Mouse (Mus musculus) lung, postnatal 0 days (tissue): ENCODE data around the gene Gm9044. TPM values are rescaled to one million over a fixed set of nuclear protein-coding genes. Genes with fewer than 3 reads are reported as not detected.
"Not testable (repeated sequence)": the region's sequence is repeated elsewhere in the genome, so short reads cannot be mapped to it uniquely, and the experiment has no call there.

Source experiments
- ATAC-seq: fragments of 200-750 bp; cut with Nextera tagmentation; 2 replicates; pipeline ENCODE4 v1.8.0; 2017; ENCODE audit warnings: moderate library complexity
- DNase-seq: peaks from one replicate; pipeline ENCODE4 v3.0.0-alpha.2; 2016; ENCODE audit warnings: low spot score
- H3K27ac ChIP-seq: fragments of 300-500 bp; sonication (generic); 2 replicates; pipeline ENCODE4 v1.5.1; 2014; ENCODE audit warnings: antibody characterized with exemption, mild to moderate bottlenecking, low read length, mixed read lengths
- H3K27me3 ChIP-seq: fragments of 300-500 bp; sonication (generic); replicated peaks from 2 replicates; pipeline ENCODE4 v1.6.1; 2014; ENCODE audit warnings: low read length, mixed read lengths; ENCODE audit not compliant: insufficient read depth
- H3K36me3 ChIP-seq: fragments of 300-500 bp; sonication (generic); 2 replicates; pipeline ENCODE4 v1.6.1; 2014; ENCODE audit warnings: low read length, mixed read lengths; ENCODE audit not compliant: insufficient read depth
- H3K4me1 ChIP-seq: fragments of 300-500 bp; sonication (generic); 2 replicates; pipeline ENCODE4 v1.6.1; 2014; ENCODE audit warnings: antibody characterized with exemption, low read depth, low read length, mixed read lengths; ENCODE audit not compliant: insufficient read depth
- H3K4me2 ChIP-seq: fragments of 300-500 bp; sonication (generic); replicated peaks from 2 replicates; pipeline ENCODE4 v1.6.1; 2014; ENCODE audit warnings: low read depth, mild to moderate bottlenecking, low read length, moderate library complexity, mixed read lengths
- H3K4me3 ChIP-seq: fragments of 300-500 bp; sonication (generic); 2 replicates; pipeline ENCODE4 v1.5.1; 2014; ENCODE audit warnings: low read depth, low read length
- H3K9ac ChIP-seq: fragments of 300-500 bp; sonication (generic); replicated peaks from 2 replicates; pipeline ENCODE4 v1.6.1; 2014; ENCODE audit warnings: low read depth, mild to moderate bottlenecking
- H3K9me3 ChIP-seq: fragments of 300-500 bp; sonication (generic); 2 replicates; pipeline ENCODE4 v1.6.1; 2016; ENCODE audit warnings: low read length, mixed read lengths
- CTCF ChIP-seq: IDR thresholded peaks from 2 replicates; pipeline ENCODE4 v1.5.1; 2016; ENCODE audit warnings: antibody characterized with exemption, mild to moderate bottlenecking
- EP300 ChIP-seq: IDR thresholded peaks from 2 replicates; pipeline ENCODE4 v1.6.1; 2016; ENCODE audit warnings: antibody characterized with exemption, mild to moderate bottlenecking, control low read depth
- WGBS: fragments of 180-500 bp; shearing (Covaris S2); extraction: QIAGEN DNeasy Blood & Tissue Kit; methylation state at CpG from one replicate; pipeline ENCODE4 v1.1.7; 2014; 5-methylcytosine and 5-hydroxymethylcytosine counted together
- polyA plus RNA-seq: library from polyadenylated mRNA; unstranded; fragments of >200 nt; fragmentation: Nextera tagmentation; extraction: Ambion mirVana; gene quantifications from 2 replicates; pipeline ENCODE4 v1.2.1, GENCODE M21; 2015

The Gm9044 gene
- polyA plus RNA-seq, result not detected in 2 replicates

DNA sequence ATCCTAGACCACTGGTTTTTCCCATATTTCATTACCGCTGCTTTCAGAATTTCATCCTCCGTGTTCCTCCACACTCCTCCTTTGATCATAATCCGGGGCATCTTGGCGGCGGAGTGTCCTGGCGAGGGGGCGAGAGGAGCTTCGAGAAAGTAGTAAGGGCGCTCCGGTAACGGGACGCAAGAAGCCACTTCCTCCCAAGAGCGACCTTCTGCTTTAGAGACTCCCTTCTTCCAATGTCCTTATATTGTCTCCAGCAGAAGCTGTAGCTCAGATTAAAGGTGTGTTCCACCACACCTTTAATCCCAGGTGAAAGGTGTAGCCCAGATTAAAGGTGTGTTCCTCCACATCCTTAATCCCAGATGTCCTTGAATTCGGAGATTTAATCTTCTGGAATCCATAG is at the start of gene Gm9044:
TSS of gene Gm9044 (minus strand) at position 101 of the 400 bp plus-strand sequence.
- no CpG with 5 or more reads among the region's 14 CpGs for WGBS
- not testable (repeated sequence) for H3K9me3 ChIP-seq, H3K4me1 ChIP-seq, H3K9ac ChIP-seq, H3K36me3 ChIP-seq, DNase-seq, H3K27ac ChIP-seq, H3K4me2 ChIP-seq, H3K27me3 ChIP-seq, ATAC-seq, H3K4me3 ChIP-seq

DNA sequence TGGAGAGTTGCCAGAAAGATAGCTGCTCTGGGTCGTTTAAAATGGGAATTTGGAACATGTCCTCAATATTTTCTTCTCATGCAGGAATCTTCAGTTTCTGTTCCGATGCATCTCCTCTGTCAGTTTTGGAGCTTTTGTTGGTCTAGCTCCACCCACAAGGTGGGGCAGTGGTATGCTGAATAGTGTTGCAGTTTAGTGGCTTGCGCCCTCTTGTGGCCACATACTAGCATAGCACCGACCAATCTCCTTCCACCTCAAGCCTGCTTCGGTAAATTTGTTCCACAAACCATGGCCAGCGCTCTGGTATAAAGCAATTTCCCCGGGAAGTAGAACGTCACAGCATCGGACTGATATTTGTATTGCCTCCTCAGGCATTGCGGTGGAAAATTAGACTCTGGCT is 38.2 kb upstream of the Gm9044 start:
- Histone ChIP-seq H3K9me3 (no peaks in the 10 kb centered on the region), H3K36me3 (no peaks in the 10 kb centered on the region), H3K4me2 (no peak overlapping the region), H3K4me3 (no peak overlapping the region), H3K9ac (no peak overlapping the region), H3K27ac (no peak overlapping the region), H3K27me3 (no peaks in the 10 kb centered on the region), H3K4me1 (no peaks in the 10 kb centered on the region)
- 4% methylated on average over 10 of the region's 10 CpGs for WGBS
- TF ChIP-seq CTCF (peak; percentile 98), EP300 (no peak)
- ATAC-seq, result peak; percentile 82
- DNase-seq, result peak; percentile 90

DNA sequence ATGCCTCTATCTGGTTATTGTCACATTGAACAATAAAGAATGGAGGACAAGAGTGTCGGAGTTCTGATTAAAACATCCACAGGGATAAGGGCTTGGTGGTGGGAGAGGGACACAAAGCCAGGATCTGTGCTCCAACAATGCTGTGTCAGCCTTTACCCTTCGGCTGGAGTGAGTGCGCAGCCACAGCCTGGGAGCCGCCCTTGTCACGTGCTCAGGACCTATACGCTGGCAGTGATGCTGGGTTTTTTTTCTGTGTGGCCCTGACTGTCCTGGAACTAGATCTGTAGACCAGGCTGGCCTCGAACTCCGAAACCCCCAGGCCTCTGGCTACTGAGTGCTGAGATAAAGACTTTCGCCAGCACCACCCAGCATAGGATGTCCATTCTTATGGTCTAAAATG is 37.3 kb upstream of the Gm9044 start:
- ATAC-seq (no peak), DNase-seq (no peak)
- no peak overlapping the region for H3K4me2 ChIP-seq
- H3K9ac ChIP-seq, result no peak overlapping the region
- H3K4me3 ChIP-seq, result no peak overlapping the region
- no peak for TF ChIP-seq EP300
- no peak for TF ChIP-seq CTCF
- no peaks in the 10 kb centered on the region for H3K36me3 ChIP-seq
- H3K27ac ChIP-seq, result no peak overlapping the region
- no peaks in the 10 kb centered on the region for H3K9me3 ChIP-seq
- no peaks in the 10 kb centered on the region for H3K27me3 ChIP-seq
- no peaks in the 10 kb centered on the region for H3K4me1 ChIP-seq
- 88% methylated on average over 9 of the region's 9 CpGs for WGBS

DNA sequence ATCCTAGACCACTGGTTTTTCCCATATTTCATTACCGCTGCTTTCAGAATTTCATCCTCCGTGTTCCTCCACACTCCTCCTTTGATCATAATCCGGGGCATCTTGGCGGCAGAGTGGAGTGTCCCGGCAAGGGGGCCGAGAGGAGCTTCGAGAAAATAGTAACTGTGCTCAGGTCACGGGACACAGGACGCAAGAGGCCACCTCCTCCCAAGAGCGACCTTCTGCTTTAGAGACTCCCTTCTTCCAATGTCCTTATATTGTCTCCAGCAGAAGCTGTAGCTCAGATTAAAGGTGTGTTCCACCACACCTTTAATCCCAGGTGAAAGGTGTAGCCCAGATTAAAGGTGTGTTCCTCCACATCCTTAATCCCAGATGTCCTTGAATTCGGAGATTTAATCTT is 21.8 kb upstream of the Gm9044 start, which contains the start of gene Gm9049:
TSS of gene Gm9049 (minus strand) at position 101 of the 400 bp plus-strand sequence.
- not testable (repeated sequence) for ATAC-seq, H3K27me3 ChIP-seq, H3K27ac ChIP-seq, H3K9ac ChIP-seq, H3K4me1 ChIP-seq, H3K9me3 ChIP-seq, H3K4me3 ChIP-seq, H3K4me2 ChIP-seq, DNase-seq, H3K36me3 ChIP-seq
- no CpG with 5 or more reads among the region's 11 CpGs for WGBS

DNA sequence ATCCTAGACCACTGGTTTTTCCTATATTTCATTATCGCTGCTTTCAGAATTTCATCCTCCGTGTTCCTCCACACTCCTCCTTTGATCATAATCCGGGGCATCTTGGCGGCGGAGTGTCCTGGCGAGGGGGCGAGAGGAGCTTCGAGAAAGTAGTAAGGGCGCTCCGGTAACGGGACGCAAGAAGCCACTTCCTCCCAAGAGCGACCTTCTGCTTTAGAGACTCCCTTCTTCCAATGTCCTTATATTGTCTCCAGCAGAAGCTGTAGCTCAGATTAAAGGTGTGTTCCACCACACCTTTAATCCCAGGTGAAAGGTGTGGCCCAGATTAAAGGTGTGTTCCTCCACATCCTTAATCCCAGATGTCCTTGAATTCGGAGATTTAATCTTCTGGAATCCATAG is 16.4 kb upstream of the Gm9044 start, which contains the start of gene Gm9048:
TSS of gene Gm9048 (minus strand) at position 101 of the 400 bp plus-strand sequence.
- WGBS, result 86% methylated on average over 1 of the region's 14 CpGs
- not testable (repeated sequence) for H3K36me3 ChIP-seq, H3K27me3 ChIP-seq, H3K27ac ChIP-seq, H3K4me1 ChIP-seq, ATAC-seq, DNase-seq, H3K9me3 ChIP-seq, H3K4me2 ChIP-seq, H3K9ac ChIP-seq, H3K4me3 ChIP-seq

DNA sequence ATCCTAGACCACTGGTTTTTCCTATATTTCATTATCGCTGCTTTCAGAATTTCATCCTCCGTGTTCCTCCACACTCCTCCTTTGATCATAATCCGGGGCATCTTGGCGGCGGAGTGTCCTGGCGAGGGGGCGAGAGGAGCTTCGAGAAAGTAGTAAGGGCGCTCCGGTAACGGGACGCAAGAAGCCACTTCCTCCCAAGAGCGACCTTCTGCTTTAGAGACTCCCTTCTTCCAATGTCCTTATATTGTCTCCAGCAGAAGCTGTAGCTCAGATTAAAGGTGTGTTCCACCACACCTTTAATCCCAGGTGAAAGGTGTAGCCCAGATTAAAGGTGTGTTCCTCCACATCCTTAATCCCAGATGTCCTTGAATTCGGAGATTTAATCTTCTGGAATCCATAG is 10.9 kb upstream of the Gm9044 start, which contains the start of gene Gm9046:
TSS of gene Gm9046 (minus strand) at position 101 of the 400 bp plus-strand sequence.
- H3K4me3 ChIP-seq, ATAC-seq, H3K4me2 ChIP-seq, H3K9ac ChIP-seq, DNase-seq, H3K27me3 ChIP-seq, H3K9me3 ChIP-seq, H3K27ac ChIP-seq, H3K4me1 ChIP-seq, H3K36me3 ChIP-seq: not testable (repeated sequence)
- no CpG with 5 or more reads among the region's 14 CpGs for whole genome bisulfite sequencing

DNA sequence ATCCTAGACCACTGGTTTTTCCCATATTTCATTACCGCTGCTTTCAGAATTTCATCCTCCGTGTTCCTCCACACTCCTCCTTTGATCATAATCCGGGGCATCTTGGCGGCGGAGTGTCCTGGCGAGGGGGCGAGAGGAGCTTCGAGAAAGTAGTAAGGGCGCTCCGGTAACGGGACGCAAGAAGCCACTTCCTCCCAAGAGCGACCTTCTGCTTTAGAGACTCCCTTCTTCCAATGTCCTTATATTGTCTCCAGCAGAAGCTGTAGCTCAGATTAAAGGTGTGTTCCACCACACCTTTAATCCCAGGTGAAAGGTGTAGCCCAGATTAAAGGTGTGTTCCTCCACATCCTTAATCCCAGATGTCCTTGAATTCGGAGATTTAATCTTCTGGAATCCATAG is 5.5 kb upstream of the Gm9044 start, which contains the start of gene Gm9045:
TSS of gene Gm9045 (minus strand) at position 101 of the 400 bp plus-strand sequence.
- H3K27me3 ChIP-seq, ATAC-seq: not testable (repeated sequence)
- WGBS, result no CpG with 5 or more reads among the region's 14 CpGs

DNA sequence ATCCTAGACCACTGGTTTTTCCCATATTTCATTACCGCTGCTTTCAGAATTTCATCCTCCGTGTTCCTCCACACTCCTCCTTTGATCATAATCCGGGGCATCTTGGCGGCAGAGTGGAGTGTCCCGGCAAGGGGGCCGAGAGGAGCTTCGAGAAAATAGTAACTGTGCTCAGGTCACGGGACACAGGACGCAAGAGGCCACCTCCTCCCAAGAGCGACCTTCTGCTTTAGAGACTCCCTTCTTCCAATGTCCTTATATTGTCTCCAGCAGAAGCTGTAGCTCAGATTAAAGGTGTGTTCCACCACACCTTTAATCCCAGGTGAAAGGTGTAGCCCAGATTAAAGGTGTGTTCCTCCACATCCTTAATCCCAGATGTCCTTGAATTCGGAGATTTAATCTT is 5.3 kb downstream of the Gm9044 start, which contains the start of gene Gm9040:
TSS of gene Gm9040 (minus strand) at position 101 of the 400 bp plus-strand sequence.
- H3K36me3 ChIP-seq, H3K4me2 ChIP-seq, H3K4me3 ChIP-seq, H3K4me1 ChIP-seq, H3K9me3 ChIP-seq, H3K27ac ChIP-seq, ATAC-seq, H3K27me3 ChIP-seq, DNase-seq, H3K9ac ChIP-seq: not testable (repeated sequence)
- WGBS, result no CpG with 5 or more reads among the region's 11 CpGs

More for the DNA sequence above, 5.5 kb upstream of the Gm9044 start, which contains the start of gene Gm9045:
- H3K4me3 ChIP-seq, DNase-seq, H3K9me3 ChIP-seq, H3K4me2 ChIP-seq, H3K36me3 ChIP-seq, H3K4me1 ChIP-seq, H3K27ac ChIP-seq, H3K9ac ChIP-seq: not testable (repeated sequence)
